Mouse (Mus musculus): ENCODE measurements around the gene Rora. TPM values are rescaled to one million over a fixed set of nuclear protein-coding genes. Genes with fewer than 3 reads are reported as not detected.
A peak's percentile ranks its signal among the peaks of the same experiment; 100 is the strongest.

Gene Rora
- polyA plus RNA-seq, 1 experiment: 0.85 TPM

GRCm38 (mm10) chr9:68745931-68746646 lies 92.5 kb downstream of the Rora start:
- H3K4me1 ChIP-seq (ENCODE audit: control insufficient read depth, insufficient read depth, low read length): no peaks in the 10 kb centered on the region
- no peak for TF ChIP-seq POLR2A (IDR thresholded peaks at IDR 0.05; ENCODE audit: borderline replicate concordance, control insufficient read depth, low read depth, low read length)
- TF ChIP-seq CTCF (IDR thresholded peaks at IDR 0.05; ENCODE audit: control insufficient read depth, insufficient read depth, low read length): no peak
- no peak overlapping the region for H3K27ac ChIP-seq (ENCODE audit: control insufficient read depth, insufficient read depth, low read depth, low read length, poor library complexity)
- WGBS: 76% methylated on average over 11 of the region's 11 CpGs
- H3K4me3 ChIP-seq (replicated peaks; ENCODE audit: control insufficient read depth, low read depth, low read length): no peak overlapping the region

- Histone ChIP-seq H3K27ac (ENCODE audit: control insufficient read depth, insufficient read depth, low read depth, low read length, poor library complexity) (no peak overlapping the region), H3K4me3 (replicated peaks; ENCODE audit: control insufficient read depth, low read depth, low read length) (no peak overlapping the region), H3K4me1 (ENCODE audit: control insufficient read depth, insufficient read depth, low read length) (no peaks in the 10 kb centered on the region)
- no peak for TF ChIP-seq POLR2A (IDR thresholded peaks at IDR 0.05; ENCODE audit: borderline replicate concordance, control insufficient read depth, low read depth, low read length)
- TF ChIP-seq CTCF (IDR thresholded peaks at IDR 0.05; ENCODE audit: control insufficient read depth, insufficient read depth, low read length): no peak
- 68% methylated on average over 2 of the region's 2 CpGs for whole genome bisulfite sequencing
Measured at GRCm38 (mm10) chr9:68756976-68757375, 103.4 kb downstream of the Rora start.

GRCm38 (mm10) chr9:68759324-68759723 lies 105.7 kb downstream of the Rora start:
- TF ChIP-seq POLR2A (IDR thresholded peaks at IDR 0.05; ENCODE audit: borderline replicate concordance, control insufficient read depth, low read depth, low read length) (no peak), CTCF (IDR thresholded peaks at IDR 0.05; ENCODE audit: control insufficient read depth, insufficient read depth, low read length) (0 out of 2 replicates have a peak, but pooled peaks have one; percentile 7)
- Histone ChIP-seq H3K4me1 (ENCODE audit: control insufficient read depth, insufficient read depth, low read length) (no peaks in the 10 kb centered on the region), H3K4me3 (replicated peaks; ENCODE audit: control insufficient read depth, low read depth, low read length) (no peak overlapping the region), H3K27ac (ENCODE audit: control insufficient read depth, insufficient read depth, low read depth, low read length, poor library complexity) (no peak overlapping the region)
- WGBS: 75% methylated on average over 8 of the region's 8 CpGs

GRCm38 (mm10) chr9:68760329-68760728 lies 106.7 kb downstream of the Rora start:
- no peak overlapping the region for H3K27ac ChIP-seq (ENCODE audit: control insufficient read depth, insufficient read depth, low read depth, low read length, poor library complexity)
- WGBS: 78% methylated on average over 4 of the region's 4 CpGs
- H3K4me1 ChIP-seq (ENCODE audit: control insufficient read depth, insufficient read depth, low read length): no peaks in the 10 kb centered on the region
- H3K4me3 ChIP-seq (replicated peaks; ENCODE audit: control insufficient read depth, low read depth, low read length): no peak overlapping the region
- no peak for TF ChIP-seq POLR2A (IDR thresholded peaks at IDR 0.05; ENCODE audit: borderline replicate concordance, control insufficient read depth, low read depth, low read length)
- TF ChIP-seq CTCF (IDR thresholded peaks at IDR 0.05; ENCODE audit: control insufficient read depth, insufficient read depth, low read length): no peak

GRCm38 (mm10) chr9:68760876-68761275 lies 107.3 kb downstream of the Rora start:
- H3K4me3 ChIP-seq (replicated peaks; ENCODE audit: control insufficient read depth, low read depth, low read length): no peak overlapping the region
- no peak overlapping the region for H3K27ac ChIP-seq (ENCODE audit: control insufficient read depth, insufficient read depth, low read depth, low read length, poor library complexity)
- TF ChIP-seq POLR2A (IDR thresholded peaks at IDR 0.05; ENCODE audit: borderline replicate concordance, control insufficient read depth, low read depth, low read length) (no peak), CTCF (IDR thresholded peaks at IDR 0.05; ENCODE audit: control insufficient read depth, insufficient read depth, low read length) (no peak)
- WGBS: 66% methylated on average over 3 of the region's 3 CpGs
- H3K4me1 ChIP-seq (ENCODE audit: control insufficient read depth, insufficient read depth, low read length): no peaks in the 10 kb centered on the region

- TF ChIP-seq POLR2A (IDR thresholded peaks at IDR 0.05; ENCODE audit: borderline replicate concordance, control insufficient read depth, low read depth, low read length) (no peak), CTCF (IDR thresholded peaks at IDR 0.05; ENCODE audit: control insufficient read depth, insufficient read depth, low read length) (no peak)
- 70% methylated on average over 7 of the region's 7 CpGs for WGBS
- no peak overlapping the region for H3K4me3 ChIP-seq (replicated peaks; ENCODE audit: control insufficient read depth, low read depth, low read length)
- H3K4me1 ChIP-seq (ENCODE audit: control insufficient read depth, insufficient read depth, low read length): no peaks in the 10 kb centered on the region
- H3K27ac ChIP-seq (ENCODE audit: control insufficient read depth, insufficient read depth, low read depth, low read length, poor library complexity): no peak overlapping the region
Measured at GRCm38 (mm10) chr9:68761672-68762071, 108.1 kb downstream of the Rora start.

GRCm38 (mm10) chr9:68765595-68765994 lies 112.0 kb downstream of the Rora start:
- TF ChIP-seq CTCF (IDR thresholded peaks at IDR 0.05; ENCODE audit: control insufficient read depth, insufficient read depth, low read length) (no peak), POLR2A (IDR thresholded peaks at IDR 0.05; ENCODE audit: borderline replicate concordance, control insufficient read depth, low read depth, low read length) (no peak)
- H3K4me3 ChIP-seq (replicated peaks; ENCODE audit: control insufficient read depth, low read depth, low read length): no peak overlapping the region
- no peak overlapping the region for H3K27ac ChIP-seq (ENCODE audit: control insufficient read depth, insufficient read depth, low read depth, low read length, poor library complexity)
- no peaks in the 10 kb centered on the region for H3K4me1 ChIP-seq (ENCODE audit: control insufficient read depth, insufficient read depth, low read length)
- WGBS: 69% methylated on average over 1 of the region's 1 CpGs

GRCm38 (mm10) chr9:68769638-68770037 lies 116.1 kb downstream of the Rora start:
- WGBS: 50% methylated on average over 1 of the region's 1 CpGs
- TF ChIP-seq POLR2A (IDR thresholded peaks at IDR 0.05; ENCODE audit: borderline replicate concordance, control insufficient read depth, low read depth, low read length) (no peak), CTCF (IDR thresholded peaks at IDR 0.05; ENCODE audit: control insufficient read depth, insufficient read depth, low read length) (no peak)
- H3K27ac ChIP-seq (ENCODE audit: control insufficient read depth, insufficient read depth, low read depth, low read length, poor library complexity): no peak overlapping the region
- no peaks in the 10 kb centered on the region for H3K4me1 ChIP-seq (ENCODE audit: control insufficient read depth, insufficient read depth, low read length)
- H3K4me3 ChIP-seq (replicated peaks; ENCODE audit: control insufficient read depth, low read depth, low read length): no peak overlapping the region
